Mouse (Mus musculus) liver, embryonic 16.5 days (tissue): ENCODE measurements around the gene Cdpf1. TPM values are rescaled to one million over a fixed set of nuclear protein-coding genes. Genes with fewer than 3 reads are reported as not detected.
A peak's percentile ranks its signal among the peaks of the same experiment; 100 is the strongest.

Experiments used
- ATAC-seq: fragments of 200-750 bp; cut with Nextera tagmentation; 2 replicates; pipeline ENCODE4 v1.8.0; 2017; ENCODE audit warnings: low read depth, mild to moderate bottlenecking, moderate number of reproducible peaks, moderate library complexity
- H3K27ac ChIP-seq: fragments of 300-500 bp; sonication (generic); 2 replicates; pipeline ENCODE4 v1.5.1; 2014; ENCODE audit warnings: mild to moderate bottlenecking, low read length
- H3K27me3 ChIP-seq: fragments of 300-500 bp; sonication (generic); 2 replicates; pipeline ENCODE4 v1.6.1; 2014; ENCODE audit warnings: low read depth, low read length, mixed read lengths; ENCODE audit not compliant: control insufficient read depth, insufficient read depth
- H3K36me3 ChIP-seq: fragments of 300-500 bp; sonication (generic); 2 replicates; pipeline ENCODE4 v1.6.1; 2014; ENCODE audit warnings: mild to moderate bottlenecking; ENCODE audit not compliant: control insufficient read depth, insufficient read depth
- H3K4me1 ChIP-seq: fragments of 300-500 bp; sonication (generic); 2 replicates; pipeline ENCODE4 v1.6.1; 2014; ENCODE audit warnings: low read depth, low read length, mixed read lengths; ENCODE audit not compliant: control insufficient read depth
- H3K4me2 ChIP-seq: fragments of 300-500 bp; sonication (generic); 2 replicates; pipeline ENCODE4 v1.6.1; 2014; ENCODE audit warnings: low read depth, low read length, mixed read lengths
- H3K4me3 ChIP-seq: fragments of 300-500 bp; sonication (generic); 2 replicates; pipeline ENCODE4 v1.5.1; 2014; ENCODE audit warnings: low read depth, mild to moderate bottlenecking, low read length
- H3K9ac ChIP-seq: fragments of 300-500 bp; sonication (generic); 2 replicates; pipeline ENCODE4 v1.6.1; 2014; ENCODE audit warnings: low read depth, low read length
- H3K9me3 ChIP-seq: fragments of 300-500 bp; sonication (generic); replicated peaks from 2 replicates; pipeline ENCODE4 v1.6.1; 2016; ENCODE audit warnings: low read length; ENCODE audit not compliant: control insufficient read depth
- WGBS: fragments of 180-500 bp; shearing (Covaris S2); extraction: QIAGEN DNeasy Blood & Tissue Kit; methylation state at CpG from one replicate; pipeline ENCODE4 v1.1.7; 2014; ENCODE audit not compliant: insufficient replicate concordance; 5-methylcytosine and 5-hydroxymethylcytosine counted together
- polyA plus RNA-seq: library from polyadenylated mRNA; unstranded; fragments of >200 nt; fragmentation: Nextera tagmentation; extraction: Ambion mirVana; gene quantifications from 2 replicates; pipeline ENCODE4 v1.2.1, GENCODE M21; 2015

Cdpf1 gene
- 17.2 and 18.6 TPM in 2 replicates for polyA plus RNA-seq

DNA sequence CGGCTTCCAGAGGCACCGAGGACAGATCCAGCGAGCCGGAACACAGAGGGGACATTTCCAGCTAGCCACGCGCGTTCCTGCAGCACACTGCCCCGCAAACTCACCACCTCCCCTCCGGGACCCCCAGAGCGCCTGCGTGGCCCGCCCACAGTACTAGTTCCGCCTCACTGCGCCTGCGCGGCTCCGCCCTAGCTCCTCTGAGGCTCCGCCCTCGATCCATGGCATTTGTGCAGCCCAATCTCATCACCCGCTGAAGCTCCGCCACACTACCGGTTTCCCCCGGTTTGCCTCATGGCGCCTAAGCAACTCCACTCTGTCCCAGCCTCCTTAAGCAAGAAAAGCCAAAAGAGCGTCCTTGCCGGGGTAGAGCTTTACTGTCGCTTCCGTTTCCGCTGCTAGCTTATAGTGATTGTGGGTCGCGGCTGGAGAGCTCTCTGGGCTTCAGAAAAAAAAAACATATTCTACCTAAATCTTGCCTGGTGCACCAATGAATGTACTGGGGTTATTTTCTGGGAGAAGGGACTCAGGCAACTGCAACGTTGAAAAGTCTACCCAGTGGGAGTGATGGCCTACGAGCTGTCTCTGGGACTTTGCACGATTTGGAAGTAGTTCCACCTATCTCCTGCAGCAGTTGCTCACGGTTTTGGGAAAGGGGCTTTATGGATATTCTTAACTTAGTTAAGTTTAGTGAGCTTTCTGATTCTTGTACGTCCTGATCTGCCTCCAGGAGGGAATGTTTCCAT, at the start of gene Cdpf1:
Cdpf1 (minus strand) TSS at position 163 of the 743 bp plus-strand sequence.
- Histone ChIP-seq H3K4me2 (peak within 1 kb of the TSS; percentile 81), H3K27ac (peak within 1 kb of the TSS; percentile 84), H3K9ac (peak within 1 kb of the TSS; percentile 83), H3K9me3 (no peaks in the 10 kb centered on the region), H3K36me3 (peaks cover 3% of the 10 kb centered on the region; the same call in 1 of the 2 replicates), H3K27me3 (no peaks in the 10 kb centered on the region), H3K4me3 (peak within 1 kb of the TSS; percentile 77), H3K4me1 (peaks cover 29% of the 10 kb centered on the region)
- 1% methylated on average over 36 of the region's 36 CpGs for WGBS
- peak; percentile 91 for ATAC-seq

- H3K4me3 ChIP-seq: peak within 1 kb of the TSS; percentile 89
- H3K27me3 ChIP-seq: no peaks in the 10 kb centered on the region
- H3K4me2 ChIP-seq: peak within 1 kb of the TSS; percentile 81
- H3K27ac ChIP-seq: peak within 1 kb of the TSS; percentile 67
- ATAC-seq: peak; percentile 99
- H3K36me3 ChIP-seq: peaks cover 29% of the 10 kb centered on the region
- peak within 1 kb of the TSS; percentile 88 for H3K9ac ChIP-seq
- H3K9me3 ChIP-seq: no peaks in the 10 kb centered on the region
- under 1% methylated on average over 42 of the region's 42 CpGs for WGBS
- peaks cover 16% of the 10 kb centered on the region for H3K4me1 ChIP-seq
Measured at GRCm38 (mm10) chr15:85859490-85860031, 48.1 kb upstream of the Cdpf1 start, which contains the start of gene Gtse1. Gene Gtse1 (plus strand): TSS chr15:85859745.

DNA sequence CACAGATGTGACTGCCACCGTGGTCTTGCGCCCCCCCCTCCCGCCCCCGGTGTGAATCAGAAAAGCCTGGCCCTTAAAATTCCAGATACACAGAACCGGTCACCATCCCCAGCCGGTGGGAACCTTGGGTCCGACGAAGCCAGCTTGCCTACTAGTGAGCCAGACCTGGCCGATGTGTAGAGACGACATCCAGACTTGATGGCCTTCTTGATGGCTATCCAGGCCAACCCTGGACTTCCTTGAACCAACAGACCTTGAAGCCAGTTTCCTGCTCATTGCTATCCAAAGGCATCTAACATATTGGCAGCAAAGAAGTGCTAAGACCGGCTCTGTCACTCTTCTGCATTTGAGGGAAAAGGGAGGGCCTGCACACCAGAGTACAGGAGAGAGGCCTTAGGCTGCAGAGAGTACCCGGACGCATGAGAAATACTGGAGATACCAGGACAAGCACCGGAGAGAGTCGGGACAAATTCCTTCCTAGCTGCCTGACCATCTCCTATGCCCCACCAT, 47.5 kb upstream of the Cdpf1 start:
- Histone ChIP-seq H3K27me3 (no peaks in the 10 kb centered on the region), H3K36me3 (peaks cover 24% of the 10 kb centered on the region), H3K4me3 (peak overlapping the region; percentile 89), H3K4me2 (peak overlapping the region; percentile 81), H3K9me3 (no peaks in the 10 kb centered on the region), H3K4me1 (peaks cover 16% of the 10 kb centered on the region), H3K27ac (0 out of 2 replicates have a peak overlapping the region, but pooled peaks have one; percentile 19), H3K9ac (peak overlapping the region; percentile 71)
- WGBS: 10% methylated on average over 15 of the region's 15 CpGs
- no peak for ATAC-seq

- Histone ChIP-seq H3K4me3 (no peak overlapping the region), H3K9me3 (no peaks in the 10 kb centered on the region), H3K27me3 (no peaks in the 10 kb centered on the region), H3K36me3 (no peaks in the 10 kb centered on the region), H3K4me1 (no peaks in the 10 kb centered on the region), H3K9ac (no peak overlapping the region), H3K4me2 (no peak overlapping the region), H3K27ac (no peak overlapping the region)
- ATAC-seq: no peak
- WGBS: 70% methylated on average over 12 of the region's 12 CpGs
Measured at GRCm38 (mm10) chr15:85851656-85852392, 40.3 kb upstream of the Cdpf1 start.

- Histone ChIP-seq H3K9ac (no peak overlapping the region), H3K27me3 (no peaks in the 10 kb centered on the region), H3K27ac (no peak overlapping the region), H3K4me2 (no peak overlapping the region), H3K4me3 (no peak overlapping the region), H3K36me3 (no peaks in the 10 kb centered on the region; the same call in 1 of the 2 replicates), H3K4me1 (peaks cover 5% of the 10 kb centered on the region), H3K9me3 (no peaks in the 10 kb centered on the region)
- ATAC-seq: no peak
Measured at GRCm38 (mm10) chr15:85845071-85845470, 33.6 kb upstream of the Cdpf1 start.

GRCm38 (mm10) chr15:85841796-85842360, 30.4 kb upstream of the Cdpf1 start:
- peak; percentile 45 for ATAC-seq
- 47% methylated on average over 5 of the region's 5 CpGs for WGBS
- Histone ChIP-seq H3K4me1 (peaks cover 5% of the 10 kb centered on the region), H3K27me3 (no peaks in the 10 kb centered on the region), H3K9ac (no peak overlapping the region), H3K36me3 (no peaks in the 10 kb centered on the region; the same call in 1 of the 2 replicates), H3K4me2 (no peak overlapping the region), H3K27ac (no peak overlapping the region), H3K4me3 (no peak overlapping the region), H3K9me3 (no peaks in the 10 kb centered on the region)

- Histone ChIP-seq H3K36me3 (0 out of 2 replicates have a peak, but pooled peaks cover 3% of the 10 kb centered on the region), H3K27ac (no peak overlapping the region), H3K9me3 (no peaks in the 10 kb centered on the region), H3K4me1 (peaks cover 5% of the 10 kb centered on the region), H3K4me2 (no peak overlapping the region), H3K4me3 (no peak overlapping the region), H3K27me3 (no peaks in the 10 kb centered on the region), H3K9ac (no peak overlapping the region)
- 49% methylated on average over 6 of the region's 6 CpGs for WGBS
- ATAC-seq: no peak
Measured at GRCm38 (mm10) chr15:85840983-85841382, 29.5 kb upstream of the Cdpf1 start.

- Histone ChIP-seq H3K9me3 (no peaks in the 10 kb centered on the region), H3K36me3 (peaks cover 3% of the 10 kb centered on the region; the same call in 1 of the 2 replicates), H3K9ac (no peak overlapping the region), H3K4me1 (peaks cover 13% of the 10 kb centered on the region), H3K27me3 (no peaks in the 10 kb centered on the region), H3K27ac (no peak overlapping the region), H3K4me2 (no peak overlapping the region), H3K4me3 (no peak overlapping the region)
- WGBS: 59% methylated on average over 5 of the region's 5 CpGs
- ATAC-seq: no peak
Measured at GRCm38 (mm10) chr15:85836887-85837286, 25.4 kb upstream of the Cdpf1 start.
